In genomic region chr4:48034287-48034686, GRCm38 (mm10) we compare ENCODE assay signal across 25 mouse cellular contexts. TPM values are rescaled to one million over a fixed set of nuclear protein-coding genes. Genes with fewer than 3 reads are reported as not detected.
DNase-seq lines count a peak whose midpoint lies in the region; ATAC-seq and TF ChIP-seq lines count a peak whose summit lies in the region.
"Had no signal": no experiment of that assay in that cellular context is flagged by ENCODE, and none has a peak within 500 bp of the region (broad histone marks: within the 10 kb centered on the region; RNA-seq: fewer than 3 reads in every experiment).

No protein-coding gene starts in this region.

- TF ChIP-seq CTCF in thymus, adult 2 months (IDR thresholded peaks at IDR 0.05; ENCODE audit: borderline replicate concordance, control insufficient read depth, extremely low read depth, insufficient read depth, low read length, poor library complexity): no peak
- no peak for TF ChIP-seq CTCF in hindbrain, postnatal 0 days (IDR thresholded peaks at IDR 0.05; ENCODE audit: low read depth)

- ATAC-seq in CD4-positive, CD25-positive, alpha-beta regulatory T cell, adult 4 months: peak; percentile 77
- peak; percentile 81 for ATAC-seq in activated CD4-positive, CD25-positive, alpha-beta regulatory T cell, adult 4 months
- ATAC-seq in hindbrain, postnatal 0 days: no peak
- ATAC-seq: forebrain, embryonic 15.5 days; intestine, embryonic 16.5 days had no signal

- H3K4me2 ChIP-seq in hindbrain, postnatal 0 days (ENCODE audit: low read depth, low read length): no peak overlapping the region
- H3K4me2 ChIP-seq: embryonic facial prominence, embryonic 13.5 days; forebrain, embryonic 12.5 days; forebrain, embryonic 15.5 days; heart, embryonic 11.5 days; hindbrain, embryonic 13.5 days had no signal

- TF ChIP-seq POLR2A in thymus, adult 2 months (IDR thresholded peaks at IDR 0.05; ENCODE audit: control insufficient read depth, extremely low read depth, insufficient read depth, low read length, poor library complexity): no peak

- no peaks in the 10 kb centered on the region for H3K27me3 ChIP-seq in thymus, adult 2 months (ENCODE audit: control insufficient read depth, insufficient read depth, low read length)
- no peaks in the 10 kb centered on the region for H3K27me3 ChIP-seq in hindbrain, postnatal 0 days (ENCODE audit: insufficient read depth, low read length)
- H3K27me3 ChIP-seq: embryonic facial prominence, embryonic 13.5 days; forebrain, embryonic 12.5 days; forebrain, embryonic 15.5 days had no signal

- no peaks in the 10 kb centered on the region for H3K9me3 ChIP-seq in hindbrain, postnatal 0 days (ENCODE audit: low read length)
- H3K9me3 ChIP-seq: embryonic facial prominence, embryonic 10.5 days; embryonic facial prominence, embryonic 13.5 days; forebrain, embryonic 12.5 days; forebrain, embryonic 15.5 days; hindbrain, embryonic 13.5 days had no signal

- no peaks in the 10 kb centered on the region for H3K36me3 ChIP-seq in thymus, adult 2 months (ENCODE audit: control insufficient read depth, insufficient read depth, low read length)
- H3K36me3 ChIP-seq in hindbrain, postnatal 0 days (ENCODE audit: insufficient read depth, low read length): no peaks in the 10 kb centered on the region
- H3K36me3 ChIP-seq: embryonic facial prominence, embryonic 10.5 days; embryonic facial prominence, embryonic 13.5 days; forebrain, embryonic 12.5 days; forebrain, embryonic 15.5 days; hindbrain, embryonic 13.5 days had no signal

- no peak overlapping the region for H3K27ac ChIP-seq in thymus, adult 2 months (ENCODE audit: control insufficient read depth, insufficient read depth, low read length)
- H3K27ac ChIP-seq in hindbrain, postnatal 0 days: no peak overlapping the region
- H3K27ac ChIP-seq: embryonic facial prominence, embryonic 10.5 days; embryonic facial prominence, embryonic 13.5 days; forebrain, embryonic 12.5 days; forebrain, embryonic 15.5 days; heart, adult 2 months; hindbrain, embryonic 13.5 days had no signal

- 53% methylated on average over 9 of the region's 9 CpGs for WGBS in thymus, adult 2 months
- WGBS in hindbrain, postnatal 0 days: 84% methylated on average over 9 of the region's 9 CpGs

- peak; percentile 17 for DNase-seq in thymus, postnatal 14 days
- no peak for DNase-seq in thymus, adult 2 months
- peak; percentile 59 for DNase-seq in naive thymus-derived CD4-positive, alpha-beta T cell, adult 2 months (ENCODE audit: low read depth)
- DNase-seq in ovary, adult 18-20 months (ENCODE audit: low spot score): no peak
- no peak for DNase-seq in left cerebral cortex, adult 9 months (ENCODE audit: low spot score in 2 of 2)
- no peak for DNase-seq in hindbrain, postnatal 0 days (ENCODE audit: low spot score)
- DNase-seq: adrenal gland, adult 8-10 months; adrenal gland, postnatal 25 days; cerebellum, adult 11-12 months; cerebellum, adult 8-10 months; cerebellum, postnatal 10 days; cerebellum, postnatal 36 days; embryo, embryonic 11 days; gastrocnemius, postnatal 25 days; heart, adult 2 months had no signal

- H3K9ac ChIP-seq in hindbrain, postnatal 0 days (replicated peaks; ENCODE audit: low read length): no peak overlapping the region
- H3K9ac ChIP-seq: embryonic facial prominence, embryonic 13.5 days; forebrain, embryonic 12.5 days; forebrain, embryonic 15.5 days; hindbrain, embryonic 13.5 days had no signal

- H3K4me3 ChIP-seq in thymus, adult 2 months (ENCODE audit: control insufficient read depth, insufficient read depth, low read length): no peak overlapping the region
- no peak overlapping the region for H3K4me3 ChIP-seq in hindbrain, postnatal 0 days (ENCODE audit: low read length)
- H3K4me3 ChIP-seq: embryonic facial prominence, embryonic 10.5 days; embryonic facial prominence, embryonic 13.5 days; erythroblast, embryonic 14.5 days; forebrain, embryonic 12.5 days; forebrain, embryonic 15.5 days; heart, adult 2 months; hindbrain, embryonic 13.5 days had no signal

- H3K4me1 ChIP-seq in thymus, adult 2 months (replicated peaks; ENCODE audit: control insufficient read depth, insufficient read depth, low read length): peaks cover 11% of the 10 kb centered on the region
- H3K4me1 ChIP-seq in hindbrain, postnatal 0 days (ENCODE audit: insufficient read depth, low read length): no peaks in the 10 kb centered on the region
- H3K4me1 ChIP-seq: embryonic facial prominence, embryonic 10.5 days; forebrain, embryonic 12.5 days; forebrain, embryonic 15.5 days; hindbrain, embryonic 13.5 days had no signal

RNA-seq across cellular contexts. Expression of gene Nr4a3, which starts 10.7 kb away (rescaled TPM):
- 39.7 and 46.1 TPM in 2 replicates for polyA plus RNA-seq in thymus, adult 2 months (2012; rRNA removed)
- 1 to 10 TPM; 2.2 to 2.3 TPM for polyA plus RNA-seq in CD4-positive, CD25-positive, alpha-beta regulatory T cell, adult 4 months (2017; shearing (Covaris generic))
- 1 to 10 TPM; 2.0 to 3.5 TPM for polyA plus RNA-seq in activated CD4-positive, CD25-positive, alpha-beta regulatory T cell, adult 4 months (2017; shearing (Covaris generic))
- total RNA-seq in hindbrain, postnatal 0 days (2014; rRNA removed): 2.1 and 2.9 TPM in 2 replicates
- 1.2 and 1.8 TPM in 2 replicates for polyA plus RNA-seq in hindbrain, postnatal 0 days (2015; fragmentation: Nextera tagmentation; extraction: Ambion mirVana)
- polyA plus RNA-seq: erythroblast, embryonic 14.5 days had no signal

Comparison
In these comparisons a context has a peak if more than half of its experiments do, and no peak if none do; other contexts are left out.
1. DNase-seq: peak in thymus, postnatal 14 days (single experiment) and naive thymus-derived CD4-positive, alpha-beta T cell, adult 2 months (single experiment); none in thymus, adult 2 months (single experiment), ovary, adult 18-20 months (single experiment), left cerebral cortex, adult 9 months (0 of 2) and hindbrain, postnatal 0 days (single experiment).